Mouse (Mus musculus): ENCODE data around the gene Itprid2. TPM values are rescaled to one million over a fixed set of nuclear protein-coding genes. Genes with fewer than 3 reads are reported as not detected.

Itprid2 gene
- polyA plus RNA-seq, 1 experiment from 2014 or later = 3.1 TPM

- Histone ChIP-seq H3K9ac (no peak overlapping the region), H3K4me2 (no peak overlapping the region), H3K36me3 (replicated peaks) (no peaks in the 10 kb centered on the region), H3K4me3 (replicated peaks) (no peak overlapping the region), H3K27ac (replicated peaks) (no peak overlapping the region), H3K4me1 (replicated peaks) (no peaks in the 10 kb centered on the region), H3K9me3 (replicated peaks) (no peaks in the 10 kb centered on the region), H3K27me3 (no peaks in the 10 kb centered on the region)
- no peak for ATAC-seq (ENCODE audit: insufficient read depth)
- 81% methylated on average over 6 of the region's 6 CpGs for WGBS (ENCODE audit: insufficient replicate concordance)
These were observed 79.6 kb downstream of the Itprid2 start for GRCm38 (mm10) chr2:79714745-79715144.

GRCm38 (mm10) chr2:79715925-79716324, 80.8 kb downstream of the Itprid2 start:
- 63% methylated on average over 2 of the region's 2 CpGs for WGBS (ENCODE audit: insufficient replicate concordance)
- Histone ChIP-seq H3K36me3 (replicated peaks) (no peaks in the 10 kb centered on the region), H3K4me3 (replicated peaks) (no peak overlapping the region), H3K4me2 (no peak overlapping the region), H3K9me3 (replicated peaks) (no peaks in the 10 kb centered on the region), H3K27me3 (no peaks in the 10 kb centered on the region), H3K4me1 (replicated peaks) (no peaks in the 10 kb centered on the region), H3K9ac (no peak overlapping the region), H3K27ac (replicated peaks) (no peak overlapping the region)
- no peak for ATAC-seq (ENCODE audit: insufficient read depth)

DNA sequence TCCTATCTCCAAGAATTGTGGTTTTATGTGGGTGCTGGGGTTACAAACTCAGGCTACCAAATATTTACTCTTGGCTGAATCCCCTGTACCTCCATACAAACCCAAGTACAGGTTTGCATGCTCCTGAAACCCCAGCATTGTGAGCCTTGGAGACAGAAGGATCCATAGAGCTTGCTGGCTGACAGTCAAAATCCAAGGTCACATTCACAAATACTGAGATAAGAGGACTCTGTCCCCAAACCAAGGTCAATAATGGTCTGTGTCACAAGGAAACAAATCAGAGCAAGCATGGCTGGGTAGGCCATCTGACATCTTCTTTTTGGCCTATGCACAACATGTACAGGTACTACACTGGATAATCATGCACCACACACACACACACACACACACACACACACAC, 82.7 kb downstream of the Itprid2 start:
- Histone ChIP-seq H3K27ac (replicated peaks) (no peak overlapping the region), H3K4me1 (replicated peaks) (no peaks in the 10 kb centered on the region)
- ATAC-seq (ENCODE audit: insufficient read depth) = no peak

GRCm38 (mm10) chr2:79722415-79722814, 87.3 kb downstream of the Itprid2 start:
- Histone ChIP-seq H3K4me1 (replicated peaks) (no peaks in the 10 kb centered on the region), H3K4me3 (replicated peaks) (no peak overlapping the region), H3K9me3 (replicated peaks) (no peaks in the 10 kb centered on the region), H3K9ac (no peak overlapping the region), H3K27me3 (no peaks in the 10 kb centered on the region), H3K4me2 (no peak overlapping the region), H3K36me3 (replicated peaks) (no peaks in the 10 kb centered on the region), H3K27ac (replicated peaks) (no peak overlapping the region)
- WGBS (ENCODE audit: insufficient replicate concordance) = 53% methylated on average over 1 of the region's 1 CpGs
- no peak for ATAC-seq (ENCODE audit: insufficient read depth)

More for the DNA sequence above, 82.7 kb downstream of the Itprid2 start:
- H3K4me3 ChIP-seq (replicated peaks) = no peak overlapping the region
- no peak overlapping the region for H3K4me2 ChIP-seq
- H3K9ac ChIP-seq = no peak overlapping the region
- H3K27me3 ChIP-seq = no peaks in the 10 kb centered on the region
- no peaks in the 10 kb centered on the region for H3K9me3 ChIP-seq (replicated peaks)
- H3K36me3 ChIP-seq (replicated peaks) = no peaks in the 10 kb centered on the region

Other genes with a start within 250 kb of the Itprid2 start
- not detected in 2 replicates for gene Neurod1, start 178.6 kb upstream of the Itprid2 start, polyA plus RNA-seq (2015; fragmentation: Nextera tagmentation; extraction: Ambion mirVana)
- 4.3 and 4.8 TPM in 2 replicates for gene Cerkl, start 178.6 kb upstream of the Itprid2 start, polyA plus RNA-seq (2015; fragmentation: Nextera tagmentation; extraction: Ambion mirVana)
- gene Ppp1r1c, start 72.4 kb downstream of the Itprid2 start, polyA plus RNA-seq (2015; fragmentation: Nextera tagmentation; extraction: Ambion mirVana) = not detected in 2 replicates